Mouse (Mus musculus): ENCODE measurements at regions not wholly inside any gene's neighbourhood (a gene's known extent, or its start where the extent isn't known, plus 50 kb on each side); places are given as distances from the start of the nearest gene placed in this dataset.

DNA sequence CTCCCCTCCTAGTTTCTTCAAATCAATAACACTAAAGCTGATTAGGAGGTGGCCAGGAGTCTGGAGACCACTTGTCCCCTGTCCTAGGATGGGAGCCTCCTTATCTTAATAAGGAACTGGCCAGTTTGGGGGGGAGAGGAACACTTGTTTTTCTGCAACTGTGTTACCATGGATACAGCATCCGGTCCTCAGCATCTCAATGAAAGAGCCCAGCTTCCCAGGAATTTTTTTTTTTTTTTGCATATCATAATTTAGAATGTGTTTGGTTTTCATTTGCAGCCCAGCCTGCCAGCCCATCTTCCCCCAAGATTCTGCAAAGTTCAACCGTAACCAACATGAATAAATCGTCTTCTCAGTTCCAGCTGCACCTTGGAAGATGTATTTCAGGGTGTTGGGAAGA, 93.6 kb downstream of the Tmem130 start:
- Histone ChIP-seq H3K9me3 (replicated peaks) (peaks cover 36% of the 10 kb centered on the region), H3K4me1 (ENCODE audit: insufficient read depth, low read depth, low read length) (no peaks in the 10 kb centered on the region), H3K36me3 (replicated peaks) (no peaks in the 10 kb centered on the region), H3K4me3 (ENCODE audit: low read depth, low read length) (no peak overlapping the region), H3K27me3 (ENCODE audit: insufficient read depth, low read length) (no peaks in the 10 kb centered on the region)
- ATAC-seq (ENCODE audit: extremely low read depth, insufficient number of reproducible peaks, low FRiP score, poor library complexity, severe bottlenecking) (no peak), DNase-seq (ENCODE audit: low spot score) (no peak)
- TF ChIP-seq POLR2AphosphoS5 (IDR thresholded peaks at IDR 0.05; ENCODE audit: insufficient replicate concordance, low read depth, low read length) (no peak), GATA1 (IDR thresholded peaks at IDR 0.05; ENCODE audit: borderline replicate concordance, low read length) (no peak), CTCF (IDR thresholded peaks at IDR 0.05; ENCODE audit: low read depth, low read length) (no peak), GATA2 (IDR thresholded peaks at IDR 0.05; ENCODE audit: borderline replicate concordance, low read depth, low read length) (no peak), TAL1 (conservative IDR thresholded peaks at IDR 0.05; ENCODE audit: low read depth, low read length) (no peak)

DNA sequence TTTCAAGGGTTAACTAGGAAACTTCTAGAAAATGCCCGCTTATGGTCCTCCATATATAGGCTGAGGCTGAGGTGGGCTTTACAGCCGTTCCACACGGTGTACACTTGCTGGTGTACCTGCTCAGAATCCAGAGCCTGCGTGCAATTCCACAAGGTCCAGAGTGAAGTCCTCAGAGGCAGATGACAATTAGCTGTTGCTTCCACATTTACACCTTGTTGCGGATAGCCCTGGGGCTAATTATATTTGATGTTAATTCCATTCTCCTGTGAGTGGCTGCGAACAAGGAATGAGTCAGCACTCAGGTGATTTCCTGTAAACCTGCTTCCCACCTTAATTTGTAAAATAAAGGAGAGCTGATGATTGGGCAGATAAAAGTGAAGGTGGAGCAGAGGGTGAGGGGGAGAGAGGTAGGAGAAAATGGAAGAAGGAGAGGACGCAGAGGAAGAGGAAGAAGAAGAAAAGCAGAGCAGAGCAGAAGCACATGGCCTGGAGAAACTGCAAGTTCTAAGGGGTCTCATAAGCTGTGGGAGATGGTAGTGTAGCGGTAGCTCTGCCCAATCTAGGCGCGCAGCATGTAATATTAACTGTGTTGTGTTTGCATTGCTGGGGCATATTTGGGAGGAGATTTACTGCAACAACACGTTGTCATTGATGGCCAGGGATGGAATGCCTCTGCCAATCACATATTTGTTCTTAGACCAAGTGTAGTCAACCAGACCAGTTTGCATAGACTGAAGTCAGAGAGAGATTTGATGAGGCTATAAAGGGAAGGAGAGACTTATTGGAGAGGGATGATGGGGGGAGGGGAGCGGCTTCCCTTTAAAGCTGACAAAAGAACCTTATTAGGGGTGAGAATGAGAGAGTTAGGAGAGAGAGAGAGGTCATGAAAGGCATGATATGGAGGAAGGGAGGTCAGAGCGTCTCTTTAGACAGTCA, 82.5 kb downstream of the Tmem130 start:
- DNase-seq (ENCODE audit: low spot score) (no peak), ATAC-seq (ENCODE audit: extremely low read depth, insufficient number of reproducible peaks, low FRiP score, poor library complexity, severe bottlenecking) (no peak)
- peaks cover 28% of the 10 kb centered on the region for H3K9me3 ChIP-seq (replicated peaks)
- H3K4me1 ChIP-seq (ENCODE audit: insufficient read depth, low read depth, low read length), result no peaks in the 10 kb centered on the region
- TF ChIP-seq POLR2AphosphoS5 (IDR thresholded peaks at IDR 0.05; ENCODE audit: insufficient replicate concordance, low read depth, low read length), result no peak
- TF ChIP-seq GATA2 (IDR thresholded peaks at IDR 0.05; ENCODE audit: borderline replicate concordance, low read depth, low read length), result no peak
- TF ChIP-seq TAL1 (conservative IDR thresholded peaks at IDR 0.05; ENCODE audit: low read depth, low read length), result no peak
- no peak for TF ChIP-seq CTCF (IDR thresholded peaks at IDR 0.05; ENCODE audit: low read depth, low read length)
- no peak for TF ChIP-seq GATA1 (IDR thresholded peaks at IDR 0.05; ENCODE audit: borderline replicate concordance, low read length)
- H3K36me3 ChIP-seq (replicated peaks), result no peaks in the 10 kb centered on the region
- H3K4me3 ChIP-seq (ENCODE audit: low read depth, low read length), result no peak overlapping the region
- H3K27me3 ChIP-seq (ENCODE audit: insufficient read depth, low read length), result no peaks in the 10 kb centered on the region

DNA sequence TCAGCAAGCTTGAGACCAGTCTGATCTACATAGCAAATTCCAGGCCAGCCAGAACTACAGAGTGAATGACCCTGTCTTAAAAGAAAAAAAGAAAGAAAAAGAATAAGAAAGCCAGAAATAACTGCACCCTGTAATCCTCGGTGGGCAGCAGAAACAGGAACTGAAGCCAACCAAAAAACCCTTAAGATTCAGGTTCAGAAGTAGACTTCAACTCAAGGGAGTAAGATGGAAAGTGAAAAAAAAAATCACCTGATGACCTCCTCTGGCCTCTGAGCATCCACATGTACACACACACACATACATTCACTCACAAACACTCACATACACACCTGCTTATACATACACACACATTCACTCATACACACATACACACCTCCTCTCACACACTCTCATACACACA, 77.4 kb downstream of the Tmem130 start:
- H3K4me1 ChIP-seq (ENCODE audit: insufficient read depth, low read depth, low read length), result no peaks in the 10 kb centered on the region
- ATAC-seq (ENCODE audit: extremely low read depth, insufficient number of reproducible peaks, low FRiP score, poor library complexity, severe bottlenecking) (no peak), DNase-seq (ENCODE audit: low spot score) (no peak)
- H3K4me3 ChIP-seq (ENCODE audit: low read depth, low read length), result no peak overlapping the region
- no peak for TF ChIP-seq CTCF (IDR thresholded peaks at IDR 0.05; ENCODE audit: low read depth, low read length)
- TF ChIP-seq GATA1 (IDR thresholded peaks at IDR 0.05; ENCODE audit: borderline replicate concordance, low read length), result no peak
- no peak for TF ChIP-seq POLR2AphosphoS5 (IDR thresholded peaks at IDR 0.05; ENCODE audit: insufficient replicate concordance, low read depth, low read length)
- no peak for TF ChIP-seq TAL1 (conservative IDR thresholded peaks at IDR 0.05; ENCODE audit: low read depth, low read length)
- TF ChIP-seq GATA2 (IDR thresholded peaks at IDR 0.05; ENCODE audit: borderline replicate concordance, low read depth, low read length), result no peak
- H3K27me3 ChIP-seq (ENCODE audit: insufficient read depth, low read length), result no peaks in the 10 kb centered on the region
- no peaks in the 10 kb centered on the region for H3K36me3 ChIP-seq (replicated peaks)
- peaks cover 62% of the 10 kb centered on the region for H3K9me3 ChIP-seq (replicated peaks)
